Mouse (Mus musculus) spleen, postnatal 36 days (tissue): ENCODE measurements around the gene Zfp384.
A peak's percentile ranks its signal among the peaks of the same experiment; 100 is the strongest.

Experiments
- DNase-seq, 2 experiments: peaks; one replicate each; pipeline ENCODE4 v3.0.0; 2022; ENCODE audit warnings: low spot score in 2 of 2, mixed read lengths in 1 of 2

Zfp384 gene

GRCm38 (mm10) chr6:125081797-125082560 is 73.0 kb downstream of the Zfp384 start:
- no peak for DNase-seq

DNA sequence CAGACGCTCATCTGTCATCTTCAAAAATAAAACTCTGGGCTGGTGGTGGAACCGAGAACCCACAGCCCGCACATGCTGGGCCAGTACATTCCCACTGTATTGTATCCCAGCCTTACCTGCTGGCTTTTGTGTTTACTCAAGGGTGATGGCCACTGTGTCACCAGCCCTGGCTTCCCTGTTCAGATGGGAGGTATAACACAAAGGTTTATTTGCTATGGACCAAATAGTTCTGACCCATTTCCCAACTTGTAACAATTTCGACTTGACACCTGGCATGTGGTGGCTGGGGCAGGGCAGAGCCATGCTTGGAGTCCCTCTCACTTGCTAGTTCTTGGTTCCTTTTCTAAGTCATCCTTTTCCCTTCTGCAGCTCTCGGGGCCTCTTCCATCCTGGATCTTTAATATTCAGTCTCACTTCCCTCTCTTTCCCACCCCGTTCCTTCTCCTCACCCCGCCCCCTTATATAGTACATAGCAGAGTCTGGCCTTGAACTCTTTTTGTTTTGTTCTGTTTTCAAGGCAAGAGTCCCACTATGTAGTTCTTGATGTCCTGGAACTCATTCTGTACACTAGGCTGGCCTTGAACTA is 73.9 kb downstream of the Zfp384 start:
- no peak for DNase-seq

GRCm38 (mm10) chr6:125084424-125084823 is 75.5 kb downstream of the Zfp384 start:
- DNase-seq, result peak; percentile 64 to 66
